Mouse (Mus musculus): Measurements from ENCODE around the gene Parp1.

- TF ChIP-seq CTCF (conservative IDR thresholded peaks at IDR 0.05; ENCODE audit: low read length) (peak; percentile 98), POU5F1 (IDR thresholded peaks at IDR 0.05; ENCODE audit: borderline replicate concordance, low read length) (no peak), NANOG (IDR thresholded peaks at IDR 0.05; ENCODE audit: borderline replicate concordance, low read length) (no peak)
These were observed 55.2 kb downstream of the Parp1 start for GRCm38 (mm10) chr1:180623911-180624310.

All from E14TG2a.4 (cell line).